Mouse (Mus musculus) effector memory CD4-positive, alpha-beta T cell, adult 7 months (primary cell): ENCODE data around the gene Apoc2. TPM values are rescaled to one million over a fixed set of nuclear protein-coding genes. Genes with fewer than 3 reads are reported as not detected.

Source experiments
- polyA plus RNA-seq: library from polyadenylated mRNA; unstranded; fragments of 100-300 nt; shearing (Covaris generic); gene quantifications from one replicate; pipeline ENCODE4 v1.2.1, GENCODE M21; 2017

Gene Apoc2
- not detected for polyA plus RNA-seq

GRCm38 (mm10) chr7:19677872-19678271, at the start of gene Apoc2:
Apoc2 (minus strand) TSS chr7:19677941.

GRCm38 (mm10) chr7:19715239-19716054, 37.7 kb upstream of the Apoc2 start, which contains the start of gene Tomm40:
Tomm40 (minus strand) TSS chr7:19715438.

GRCm38 (mm10) chr7:19698907-19699826, 21.4 kb upstream of the Apoc2 start, which contains the start of gene Apoe:
Apoe (minus strand) TSS chr7:19699188.

GRCm38 (mm10) chr7:19691873-19692865, 14.4 kb upstream of the Apoc2 start, which contains the start of gene Apoc1:
Apoc1 (minus strand) TSS chr7:19692660.

GRCm38 (mm10) chr7:19681202-19681694, 3.5 kb upstream of the Apoc2 start, which contains the start of the genes Gm44805 and Apoc4:
Gm44805 (minus strand) TSS chr7:19681423.
Apoc4 (minus strand) TSS chr7:19681479.

GRCm38 (mm10) chr7:19664955-19665841, 12.5 kb downstream of the Apoc2 start, which contains the start of gene Clptm1:
Clptm1 (minus strand) TSS chr7:19665033.

GRCm38 (mm10) chr7:19629361-19629734, 48.4 kb downstream of the Apoc2 start, which contains the start of gene Relb:
Relb (minus strand) TSS chr7:19629438.

Other genes with a start within 250 kb of the Apoc2 start
- 6.2 TPM for gene Mark4, start 219.1 kb downstream of the Apoc2 start, polyA plus RNA-seq
- not detected for gene Exoc3l2, start 214.6 kb downstream of the Apoc2 start, polyA plus RNA-seq
- gene Bloc1s3, start 169.6 kb downstream of the Apoc2 start, polyA plus RNA-seq, result 3.8 TPM
- gene Trappc6a, start 169.5 kb downstream of the Apoc2 start, polyA plus RNA-seq, result 48.8 TPM
- gene Nkpd1, start 160.1 kb downstream of the Apoc2 start, polyA plus RNA-seq, result not detected
- gene Ppp1r37, start 114.9 kb downstream of the Apoc2 start, polyA plus RNA-seq, result 15.6 TPM
- 1.8 TPM for gene Zfp296, start 100.7 kb downstream of the Apoc2 start, polyA plus RNA-seq
- 105 TPM for gene Gemin7, start 100.3 kb downstream of the Apoc2 start, polyA plus RNA-seq
- gene Clasrp, start 73.5 kb downstream of the Apoc2 start, polyA plus RNA-seq, result 49.4 TPM
- gene Relb, start 48.5 kb downstream of the Apoc2 start, polyA plus RNA-seq, result 249 TPM
- gene Clptm1, start 12.9 kb downstream of the Apoc2 start, polyA plus RNA-seq, result 121 TPM
- gene Gm44805, start 3.5 kb upstream of the Apoc2 start, polyA plus RNA-seq, result not detected
- gene Apoc4, start 3.5 kb upstream of the Apoc2 start, polyA plus RNA-seq, result 0.18 TPM
- gene Apoc1, start 14.7 kb upstream of the Apoc2 start, polyA plus RNA-seq, result not detected
- 1.3 TPM for gene Apoe, start 21.2 kb upstream of the Apoc2 start, polyA plus RNA-seq
- 63.8 TPM for gene Tomm40, start 37.5 kb upstream of the Apoc2 start, polyA plus RNA-seq
- not detected for gene Nectin2, start 72.5 kb upstream of the Apoc2 start, polyA plus RNA-seq
- gene Bcam, start 93.1 kb upstream of the Apoc2 start, polyA plus RNA-seq, result 0.65 TPM
- gene Cblc, start 118.9 kb upstream of the Apoc2 start, polyA plus RNA-seq, result not detected
- 199 TPM for gene Bcl3, start 144.8 kb upstream of the Apoc2 start, polyA plus RNA-seq
- not detected for gene Gm19345, start 174.1 kb upstream of the Apoc2 start, polyA plus RNA-seq
- not detected for gene Ceacam16, start 183.4 kb upstream of the Apoc2 start, polyA plus RNA-seq
- gene Ceacam19, start 210.0 kb upstream of the Apoc2 start, polyA plus RNA-seq, result not detected
- gene Pvr, start 243.2 kb upstream of the Apoc2 start, polyA plus RNA-seq, result 42.3 TPM